Mouse (Mus musculus) midbrain, embryonic 10.5 days (tissue): ENCODE measurements around the gene Fkbp7. TPM values are rescaled to one million over a fixed set of nuclear protein-coding genes. Genes with fewer than 3 reads are reported as not detected.

Experiments
- DNase-seq: peaks from one replicate; pipeline ENCODE4 v3.0.0-alpha.2; 2017; ENCODE audit warnings: low spot score
- H3K27ac ChIP-seq: fragments of 300-500 bp; sonication (generic); replicated peaks from 2 replicates; pipeline ENCODE4 v1.5.1; 2016; ENCODE audit warnings: mild to moderate bottlenecking
- H3K27me3 ChIP-seq: fragments of 300-500 bp; sonication (generic); 2 replicates; pipeline ENCODE4 v1.6.1; 2016; ENCODE audit warnings: low read depth, mild to moderate bottlenecking; ENCODE audit not compliant: poor library complexity, severe bottlenecking
- H3K36me3 ChIP-seq: fragments of 300-500 bp; sonication (generic); 2 replicates; pipeline ENCODE4 v1.6.1; 2016; ENCODE audit warnings: mild to moderate bottlenecking, moderate library complexity
- H3K4me1 ChIP-seq: fragments of 300-500 bp; sonication (generic); 2 replicates; pipeline ENCODE4 v1.6.1; 2016
- H3K4me3 ChIP-seq: fragments of 300-500 bp; sonication (generic); 2 replicates; pipeline ENCODE4 v1.5.1; 2016; ENCODE audit warnings: mild to moderate bottlenecking, moderate library complexity
- H3K9me3 ChIP-seq: fragments of 300-500 bp; sonication (generic); replicated peaks from 2 replicates; pipeline ENCODE4 v1.6.1; 2016; ENCODE audit warnings: mild to moderate bottlenecking
- WGBS: fragments of 180-500 bp; shearing (Covaris S2); methylation state at CpG from one replicate; pipeline ENCODE4 v1.1.7; 2016; 5-methylcytosine and 5-hydroxymethylcytosine counted together
- polyA plus RNA-seq: library from polyadenylated mRNA; unstranded; fragments of >200 nt; fragmentation: Nextera tagmentation; extraction: Ambion mirVana; gene quantifications from 2 replicates; pipeline ENCODE4 v1.2.1, GENCODE M21; 2016

Fkbp7 gene
- 12.1 and 15.5 TPM in 2 replicates for polyA plus RNA-seq

GRCm38 (mm10) chr2:76672966-76673392 lies at the start of gene Fkbp7:
Fkbp7 (minus strand) TSS chr2:76673116.
- H3K27ac ChIP-seq, result peak within 1 kb of the TSS; percentile 86
- no peaks in the 10 kb centered on the region for H3K9me3 ChIP-seq
- no peaks in the 10 kb centered on the region for H3K27me3 ChIP-seq
- DNase-seq, result peak; percentile 94
- H3K36me3 ChIP-seq, result no peaks in the 10 kb centered on the region; the same call in 1 of the 2 replicates
- WGBS, result 0% methylated on average over 17 of the region's 17 CpGs
- peaks cover 46% of the 10 kb centered on the region for H3K4me1 ChIP-seq
- H3K4me3 ChIP-seq, result peak within 1 kb of the TSS; percentile 54

GRCm38 (mm10) chr2:76719650-76720049 lies 46.7 kb upstream of the Fkbp7 start:
- DNase-seq, result no peak
- Histone ChIP-seq H3K27me3 (no peaks in the 10 kb centered on the region), H3K4me1 (no peaks in the 10 kb centered on the region), H3K9me3 (peaks cover 9% of the 10 kb centered on the region; the same call in 1 of the 2 replicates), H3K4me3 (no peak overlapping the region), H3K36me3 (no peaks in the 10 kb centered on the region), H3K27ac (no peak overlapping the region)
- WGBS, result 98% methylated on average over 14 of the region's 14 CpGs

GRCm38 (mm10) chr2:76714984-76715383 lies 42.1 kb upstream of the Fkbp7 start:
- H3K4me3 ChIP-seq, result no peak overlapping the region
- DNase-seq, result no peak
- no peak overlapping the region for H3K27ac ChIP-seq
- WGBS, result 76% methylated on average over 8 of the region's 8 CpGs
- peaks cover 27% of the 10 kb centered on the region for H3K9me3 ChIP-seq
- H3K4me1 ChIP-seq, result no peaks in the 10 kb centered on the region
- H3K27me3 ChIP-seq, result no peaks in the 10 kb centered on the region
- peaks cover 16% of the 10 kb centered on the region for H3K36me3 ChIP-seq

- Histone ChIP-seq H3K27me3 (no peaks in the 10 kb centered on the region), H3K4me1 (no peaks in the 10 kb centered on the region), H3K4me3 (no peak overlapping the region), H3K27ac (no peak overlapping the region), H3K36me3 (peaks cover 25% of the 10 kb centered on the region), H3K9me3 (peaks cover 29% of the 10 kb centered on the region)
- DNase-seq, result no peak
- 90% methylated on average over 3 of the region's 3 CpGs for WGBS
These were observed 35.6 kb upstream of the Fkbp7 start for GRCm38 (mm10) chr2:76708512-76708911.

- H3K9me3 ChIP-seq, result peaks cover 15% of the 10 kb centered on the region
- H3K27ac ChIP-seq, result no peak overlapping the region
- no peaks in the 10 kb centered on the region for H3K4me1 ChIP-seq
- no peak overlapping the region for H3K4me3 ChIP-seq
- no peak for DNase-seq
- WGBS, result 91% methylated on average over 13 of the region's 13 CpGs
- no peaks in the 10 kb centered on the region for H3K27me3 ChIP-seq
- H3K36me3 ChIP-seq, result peaks cover 16% of the 10 kb centered on the region
These were observed 32.7 kb upstream of the Fkbp7 start for GRCm38 (mm10) chr2:76705655-76706054.

- H3K4me3 ChIP-seq, result no peak overlapping the region
- 89% methylated on average over 5 of the region's 5 CpGs for WGBS
- peaks cover 5% of the 10 kb centered on the region for H3K36me3 ChIP-seq
- H3K27ac ChIP-seq, result no peak overlapping the region
- DNase-seq, result no peak
- H3K4me1 ChIP-seq, result no peaks in the 10 kb centered on the region
- no peaks in the 10 kb centered on the region for H3K27me3 ChIP-seq
- H3K9me3 ChIP-seq, result no peaks in the 10 kb centered on the region
These were observed 29.8 kb upstream of the Fkbp7 start for GRCm38 (mm10) chr2:76702751-76703150.

- no peaks in the 10 kb centered on the region for H3K27me3 ChIP-seq
- H3K9me3 ChIP-seq, result no peaks in the 10 kb centered on the region
- H3K4me3 ChIP-seq, result no peak overlapping the region
- DNase-seq, result no peak
- peaks cover 10% of the 10 kb centered on the region for H3K36me3 ChIP-seq
- no peak overlapping the region for H3K27ac ChIP-seq
- WGBS, result 91% methylated on average over 3 of the region's 3 CpGs
- no peaks in the 10 kb centered on the region for H3K4me1 ChIP-seq
These were observed 29.3 kb upstream of the Fkbp7 start for GRCm38 (mm10) chr2:76702188-76702587.

GRCm38 (mm10) chr2:76695290-76695689 lies 22.4 kb upstream of the Fkbp7 start:
- no peak overlapping the region for H3K27ac ChIP-seq
- peaks cover 77% of the 10 kb centered on the region for H3K36me3 ChIP-seq
- no peaks in the 10 kb centered on the region for H3K9me3 ChIP-seq
- no peaks in the 10 kb centered on the region for H3K27me3 ChIP-seq
- WGBS, result 90% methylated on average over 6 of the region's 6 CpGs
- H3K4me3 ChIP-seq, result no peak overlapping the region
- DNase-seq, result no peak
- H3K4me1 ChIP-seq, result no peaks in the 10 kb centered on the region

- WGBS, result 86% methylated on average over 5 of the region's 5 CpGs
- Histone ChIP-seq H3K4me3 (no peak overlapping the region), H3K27ac (no peak overlapping the region), H3K4me1 (no peaks in the 10 kb centered on the region), H3K36me3 (peaks cover 82% of the 10 kb centered on the region), H3K27me3 (no peaks in the 10 kb centered on the region), H3K9me3 (no peaks in the 10 kb centered on the region)
- DNase-seq, result no peak
These were observed 20.8 kb upstream of the Fkbp7 start for GRCm38 (mm10) chr2:76693765-76694164.

- peaks cover 90% of the 10 kb centered on the region for H3K36me3 ChIP-seq
- 90% methylated on average over 12 of the region's 12 CpGs for WGBS
- no peaks in the 10 kb centered on the region for H3K27me3 ChIP-seq
- no peak overlapping the region for H3K4me3 ChIP-seq
- H3K9me3 ChIP-seq, result no peaks in the 10 kb centered on the region
- no peak for DNase-seq
- no peak overlapping the region for H3K27ac ChIP-seq
- H3K4me1 ChIP-seq, result no peaks in the 10 kb centered on the region
These were observed 17.7 kb upstream of the Fkbp7 start for GRCm38 (mm10) chr2:76690436-76691204.

- H3K4me1 ChIP-seq, result no peaks in the 10 kb centered on the region
- no peaks in the 10 kb centered on the region for H3K27me3 ChIP-seq
- H3K4me3 ChIP-seq, result no peak overlapping the region
- no peaks in the 10 kb centered on the region for H3K9me3 ChIP-seq
- no peak for DNase-seq
- H3K36me3 ChIP-seq, result peaks cover 90% of the 10 kb centered on the region
- 84% methylated on average over 7 of the region's 7 CpGs for WGBS
- H3K27ac ChIP-seq, result no peak overlapping the region
These were observed 15.2 kb upstream of the Fkbp7 start for GRCm38 (mm10) chr2:76688162-76688561.

- Histone ChIP-seq H3K36me3 (peaks cover 90% of the 10 kb centered on the region), H3K27ac (no peak overlapping the region), H3K27me3 (no peaks in the 10 kb centered on the region), H3K4me3 (no peak overlapping the region), H3K4me1 (no peaks in the 10 kb centered on the region), H3K9me3 (no peaks in the 10 kb centered on the region)
- WGBS, result 93% methylated on average over 3 of the region's 3 CpGs
- no peak for DNase-seq
These were observed 14.7 kb upstream of the Fkbp7 start for GRCm38 (mm10) chr2:76687608-76688007.

- over 99% methylated on average over 3 of the region's 3 CpGs for WGBS
- no peak for DNase-seq
- no peak overlapping the region for H3K27ac ChIP-seq
- H3K36me3 ChIP-seq, result peaks cover 90% of the 10 kb centered on the region
- no peak overlapping the region for H3K4me3 ChIP-seq
- H3K9me3 ChIP-seq, result no peaks in the 10 kb centered on the region
- no peaks in the 10 kb centered on the region for H3K4me1 ChIP-seq
- H3K27me3 ChIP-seq, result no peaks in the 10 kb centered on the region
These were observed 14.1 kb upstream of the Fkbp7 start for GRCm38 (mm10) chr2:76686986-76687385.
